ENCODE assay signal across 12 mouse cellular contexts in the genomic region with DNA sequence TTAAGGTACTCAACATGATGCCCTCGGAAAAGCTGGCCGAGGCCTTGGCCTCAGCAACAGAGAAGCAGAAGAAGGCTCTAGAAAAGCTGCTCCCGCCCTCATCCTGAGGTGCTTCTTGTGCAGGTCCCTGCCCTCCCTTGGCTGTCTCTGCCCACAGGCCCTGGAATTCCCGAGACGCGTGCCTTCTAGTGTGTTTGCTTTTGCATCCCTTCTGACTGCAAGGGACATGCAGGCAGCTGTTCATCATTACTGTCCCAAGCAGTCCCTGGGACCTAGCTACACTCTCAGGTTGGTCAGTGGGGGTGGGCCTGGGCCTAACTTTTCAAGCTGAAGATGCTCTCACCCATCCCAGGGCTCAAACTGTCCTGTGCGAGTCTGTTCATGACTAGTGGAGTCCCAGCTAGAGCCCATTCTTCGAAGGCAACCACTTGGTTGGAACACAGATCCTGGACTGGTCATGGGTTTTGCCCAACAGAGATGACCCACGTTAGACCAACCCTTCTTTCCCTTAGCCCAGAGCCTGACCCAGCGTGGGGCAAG. TPM values are rescaled to one million over a fixed set of nuclear protein-coding genes. Genes with fewer than 3 reads are reported as not detected.
A peak's percentile ranks its signal among the peaks of the same experiment; 100 is the strongest.
DNase-seq lines count a peak whose midpoint lies in the region; ATAC-seq lines count a peak whose summit lies in the region.
"Had no signal": no experiment of that assay in that cellular context is flagged by ENCODE, and none has a peak within 500 bp of the region (broad histone marks: within the 10 kb centered on the region; RNA-seq: fewer than 3 reads in every experiment).

No protein-coding gene starts in this region.

- H3K27ac ChIP-seq in heart, embryonic 15.5 days, result no peak overlapping the region; the same call in 1 of the 2 replicates
- H3K27ac ChIP-seq in hindbrain, embryonic 14.5 days, result no peak overlapping the region
- no peak overlapping the region for H3K27ac ChIP-seq in stomach, embryonic 14.5 days (ENCODE audit: low read length)

- no peak for ATAC-seq in heart, embryonic 15.5 days (replicated peaks; ENCODE audit: insufficient number of reproducible peaks, insufficient read depth, low FRiP score, low read depth)
- no peak for ATAC-seq in megakaryocyte, adult 5-6 weeks (ENCODE audit: poor library complexity, severe bottlenecking)
- no peak for ATAC-seq in hindbrain, embryonic 14.5 days (ENCODE audit: low FRiP score)
- no peak for ATAC-seq in stomach, embryonic 14.5 days (ENCODE audit: insufficient number of reproducible peaks, insufficient read depth, low FRiP score, low read depth)
- ATAC-seq in granulocyte monocyte progenitor cell, adult 5-6 weeks (replicated peaks; ENCODE audit: poor library complexity, severe bottlenecking), result no peak

- peak overlapping the region; percentile 96; the same call in 1 of the 2 replicates for H3K9ac ChIP-seq in heart, embryonic 15.5 days
- peak overlapping the region; percentile 96; the same call in 1 of the 2 replicates for H3K9ac ChIP-seq in hindbrain, embryonic 14.5 days
- no peak overlapping the region for H3K9ac ChIP-seq in stomach, embryonic 14.5 days (replicated peaks; ENCODE audit: low read depth, low read length)

- no peak for DNase-seq in heart, adult 8-10 months (ENCODE audit: low spot score)
- no peak for DNase-seq in hindbrain, embryonic 14.5 days (ENCODE audit: low spot score)
- no peak for DNase-seq in left cerebral cortex, adult 8-10 months (ENCODE audit: low spot score in 2 of 2)
- DNase-seq: adrenal gland, adult 8-10 months; right cerebral cortex, postnatal 14 days; thymus, postnatal 36 days had no signal

- no peaks in the 10 kb centered on the region for H3K27me3 ChIP-seq in heart, embryonic 15.5 days
- H3K27me3 ChIP-seq in megakaryocyte, embryonic 14.5 days (replicated peaks), result no peaks in the 10 kb centered on the region
- H3K27me3 ChIP-seq in hindbrain, embryonic 14.5 days (ENCODE audit: control insufficient read depth, insufficient read depth, low read length), result no peaks in the 10 kb centered on the region
- H3K27me3 ChIP-seq in stomach, embryonic 14.5 days (ENCODE audit: control insufficient read depth, insufficient read depth, low read length), result no peaks in the 10 kb centered on the region

- peak overlapping the region; percentile 75 for H3K4me2 ChIP-seq in heart, embryonic 15.5 days
- H3K4me2 ChIP-seq in hindbrain, embryonic 14.5 days (replicated peaks), result peak overlapping the region; percentile 97
- no peak overlapping the region for H3K4me2 ChIP-seq in stomach, embryonic 14.5 days (replicated peaks; ENCODE audit: low read depth, low read length)

- H3K4me1 ChIP-seq in heart, embryonic 15.5 days (replicated peaks), result peaks cover 19% of the 10 kb centered on the region
- H3K4me1 ChIP-seq in megakaryocyte, embryonic 14.5 days, result peaks cover 67% of the 10 kb centered on the region
- peaks cover 16% of the 10 kb centered on the region for H3K4me1 ChIP-seq in hindbrain, embryonic 14.5 days (replicated peaks; ENCODE audit: control insufficient read depth, insufficient read depth, low read length)
- peaks cover 8% of the 10 kb centered on the region; the same call in 1 of the 2 replicates for H3K4me1 ChIP-seq in stomach, embryonic 14.5 days (ENCODE audit: control insufficient read depth, insufficient read depth, low read length)

- 87% methylated on average over 10 of the region's 10 CpGs for WGBS in heart, embryonic 15.5 days
- 96% methylated on average over 10 of the region's 10 CpGs for WGBS in hindbrain, embryonic 14.5 days
- 81% methylated on average over 10 of the region's 10 CpGs for WGBS in stomach, embryonic 14.5 days

- peaks cover 69% of the 10 kb centered on the region for H3K36me3 ChIP-seq in heart, embryonic 15.5 days
- peaks cover 89% of the 10 kb centered on the region for H3K36me3 ChIP-seq in megakaryocyte, embryonic 14.5 days (replicated peaks; ENCODE audit: low read length)
- H3K36me3 ChIP-seq in hindbrain, embryonic 14.5 days (replicated peaks; ENCODE audit: control insufficient read depth, insufficient read depth), result peaks cover 82% of the 10 kb centered on the region
- H3K36me3 ChIP-seq in stomach, embryonic 14.5 days (ENCODE audit: control insufficient read depth, insufficient read depth, low read length), result peaks cover 57% of the 10 kb centered on the region

- no peak overlapping the region for H3K4me3 ChIP-seq in heart, embryonic 15.5 days
- peak overlapping the region; percentile 11 for H3K4me3 ChIP-seq in megakaryocyte, embryonic 14.5 days (replicated peaks)
- H3K4me3 ChIP-seq in hindbrain, embryonic 14.5 days (replicated peaks; ENCODE audit: low read length), result no peak overlapping the region
- H3K4me3 ChIP-seq in stomach, embryonic 14.5 days (ENCODE audit: low read depth, low read length), result 0 out of 2 replicates have a peak overlapping the region, but pooled peaks have one; percentile 67

- no peaks in the 10 kb centered on the region for H3K9me3 ChIP-seq in heart, embryonic 15.5 days (replicated peaks)
- no peaks in the 10 kb centered on the region for H3K9me3 ChIP-seq in megakaryocyte, embryonic 14.5 days
- H3K9me3 ChIP-seq in hindbrain, embryonic 14.5 days (ENCODE audit: control insufficient read depth, low read length), result no peaks in the 10 kb centered on the region
- H3K9me3 ChIP-seq in stomach, embryonic 14.5 days (ENCODE audit: control insufficient read depth, low read depth, low read length), result no peaks in the 10 kb centered on the region

RNA-seq across cellular contexts. Expression of a gene that starts 1.8 kb away (rescaled TPM):
- 97.4 and 122 TPM in 2 replicates for polyA plus RNA-seq in heart, embryonic 15.5 days (2015; fragmentation: Nextera tagmentation; extraction: Ambion mirVana)
- 10 to 100 TPM; 14.2 to 20.0 (median 16.6) TPM for total RNA-seq in heart, adult 8-10 months (2022)
- polyA plus RNA-seq in megakaryocyte, embryonic 14.5 days (2012; ENCODE audit: insufficient read depth, low replicate concordance), result 13.9 and 30.1 TPM in 2 replicates
- 16.7 and 22.9 TPM in 2 replicates for total RNA-seq in megakaryocyte, adult 5-6 weeks (2015)
- total RNA-seq in megakaryocyte, adult 5-6 weeks (2017), result 10.2 and 14.0 TPM in 2 replicates
- 122 and 133 TPM in 2 replicates for polyA plus RNA-seq in hindbrain, embryonic 14.5 days (2014; fragmentation: Nextera tagmentation; extraction: Ambion mirVana)
- 158 and 161 TPM in 2 replicates for polyA plus RNA-seq in stomach, embryonic 14.5 days (2014; fragmentation: Nextera tagmentation; extraction: Ambion mirVana)
- total RNA-seq in granulocyte monocyte progenitor cell, adult 5-6 weeks (2014; fragmentation: Nextera tagmentation), result 45.1 and 51.5 TPM in 2 replicates
- total RNA-seq in granulocyte monocyte progenitor cell, adult 5-6 weeks (2017), result 13.2 and 15.8 TPM in 2 replicates
- total RNA-seq in left cerebral cortex, adult 8-10 months (2022), result 10 to 100 TPM; 65.1 to 79.3 (median 69.9) TPM

RNA-seq across cellular contexts. Expression of a gene that starts 23.6 kb away (rescaled TPM):
- polyA plus RNA-seq in heart, embryonic 15.5 days (2015; fragmentation: Nextera tagmentation; extraction: Ambion mirVana), result 29.4 and 41.2 TPM in 2 replicates
- 10 to 100 TPM; 10.6 to 13.3 (median 12.2) TPM for total RNA-seq in heart, adult 8-10 months (2022)
- polyA plus RNA-seq in megakaryocyte, embryonic 14.5 days (2012; ENCODE audit: insufficient read depth, low replicate concordance), result 18.6 and 22.6 TPM in 2 replicates
- 13.7 and 15.0 TPM in 2 replicates for total RNA-seq in megakaryocyte, adult 5-6 weeks (2015)
- total RNA-seq in megakaryocyte, adult 5-6 weeks (2017), result 15.6 and 19.0 TPM in 2 replicates
- 55.9 and 58.5 TPM in 2 replicates for polyA plus RNA-seq in hindbrain, embryonic 14.5 days (2014; fragmentation: Nextera tagmentation; extraction: Ambion mirVana)
- 50.3 and 54.1 TPM in 2 replicates for polyA plus RNA-seq in stomach, embryonic 14.5 days (2014; fragmentation: Nextera tagmentation; extraction: Ambion mirVana)
- total RNA-seq in granulocyte monocyte progenitor cell, adult 5-6 weeks (2014; fragmentation: Nextera tagmentation), result 34.2 and 72.9 TPM in 2 replicates
- total RNA-seq in granulocyte monocyte progenitor cell, adult 5-6 weeks (2017), result 19.3 and 34.8 TPM in 2 replicates
- total RNA-seq in left cerebral cortex, adult 8-10 months (2022), result 10 to 100 TPM; 48.8 to 58.9 (median 56.3) TPM

RNA-seq across cellular contexts. Expression of a gene that starts 54.3 kb away (rescaled TPM):
- polyA plus RNA-seq in heart, embryonic 15.5 days (2015; fragmentation: Nextera tagmentation; extraction: Ambion mirVana), result 101 and 112 TPM in 2 replicates
- 100 to 1,000 TPM; 166 to 200 (median 185) TPM for total RNA-seq in heart, adult 8-10 months (2022)
- polyA plus RNA-seq in megakaryocyte, embryonic 14.5 days (2012; ENCODE audit: insufficient read depth, low replicate concordance), result 29.1 and 37.7 TPM in 2 replicates
- total RNA-seq in megakaryocyte, adult 5-6 weeks (2015), result 30.4 and 33.0 TPM in 2 replicates
- total RNA-seq in megakaryocyte, adult 5-6 weeks (2017), result 32.1 and 41.0 TPM in 2 replicates
- 119 and 122 TPM in 2 replicates for polyA plus RNA-seq in hindbrain, embryonic 14.5 days (2014; fragmentation: Nextera tagmentation; extraction: Ambion mirVana)
- polyA plus RNA-seq in stomach, embryonic 14.5 days (2014; fragmentation: Nextera tagmentation; extraction: Ambion mirVana), result 85.4 and 91.4 TPM in 2 replicates
- total RNA-seq in granulocyte monocyte progenitor cell, adult 5-6 weeks (2014; fragmentation: Nextera tagmentation), result 28.3 and 33.5 TPM in 2 replicates
- total RNA-seq in granulocyte monocyte progenitor cell, adult 5-6 weeks (2017), result 16.6 and 21.6 TPM in 2 replicates
- total RNA-seq in left cerebral cortex, adult 8-10 months (2022), result 100 to 1,000 TPM; 210 to 220 (median 214) TPM

RNA-seq across cellular contexts. Expression of a gene that starts 57.3 kb away (rescaled TPM):
- not detected in 2 replicates for polyA plus RNA-seq in heart, embryonic 15.5 days (2015; fragmentation: Nextera tagmentation; extraction: Ambion mirVana)
- not detected for total RNA-seq in heart, adult 8-10 months (2022)
- not detected in 2 replicates for polyA plus RNA-seq in megakaryocyte, embryonic 14.5 days (2012; ENCODE audit: insufficient read depth, low replicate concordance)
- total RNA-seq in megakaryocyte, adult 5-6 weeks (2015), result not detected in 2 replicates
- total RNA-seq in megakaryocyte, adult 5-6 weeks (2017), result not detected in 2 replicates
- polyA plus RNA-seq in hindbrain, embryonic 14.5 days (2014; fragmentation: Nextera tagmentation; extraction: Ambion mirVana), result not detected in 2 replicates
- polyA plus RNA-seq in stomach, embryonic 14.5 days (2014; fragmentation: Nextera tagmentation; extraction: Ambion mirVana), result 0.35 TPM in 1 of 2 replicates, not detected in the other
- not detected in 2 replicates for total RNA-seq in granulocyte monocyte progenitor cell, adult 5-6 weeks (2014; fragmentation: Nextera tagmentation)
- not detected in 2 replicates for total RNA-seq in granulocyte monocyte progenitor cell, adult 5-6 weeks (2017)
- not detected for total RNA-seq in left cerebral cortex, adult 8-10 months (2022)
- total RNA-seq: adrenal gland, adult 8-10 months had no signal
- polyA plus RNA-seq: lung, embryonic 16.5 days had no signal

Comparison
In these comparisons a context has a peak if more than half of its experiments do, and no peak if none do; other contexts are left out.
1. H3K4me3 ChIP-seq: peak in megakaryocyte, embryonic 14.5 days (single experiment) and stomach, embryonic 14.5 days (single experiment); none in heart, embryonic 15.5 days (single experiment) and hindbrain, embryonic 14.5 days (single experiment).